Mouse (Mus musculus) B cell, adult 62 days (primary cell): ENCODE data around the gene 4933402J07Rik. TPM values are rescaled to one million over a fixed set of nuclear protein-coding genes. Genes with fewer than 3 reads are reported as not detected.

ENCODE experiments used
- total RNA-seq: library from RNA; stranded (reverse); gene quantifications from 4 replicates; pipeline ENCODE4 v1.2.4, GENCODE M21; 2023

Gene 4933402J07Rik
- not detected in 4 replicates for total RNA-seq

DNA sequence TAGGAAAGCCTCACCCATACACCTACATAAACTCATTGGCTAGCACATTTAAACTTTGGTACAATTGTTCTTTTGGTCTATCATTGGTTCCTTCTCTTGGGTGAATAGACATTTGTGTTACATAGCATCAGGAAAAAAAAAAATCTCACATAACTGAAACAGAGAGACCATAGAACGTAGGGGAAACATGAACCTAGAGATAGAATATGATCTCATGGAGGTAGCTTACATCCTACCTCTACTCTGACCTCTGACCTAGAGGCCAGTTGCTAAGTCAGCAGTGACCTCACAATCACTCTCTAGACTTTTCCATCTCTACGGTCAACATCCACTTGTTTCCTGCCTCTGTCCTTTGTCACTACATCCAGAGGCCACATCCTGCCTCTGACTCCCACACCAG is at the start of gene 4933402J07Rik:
4933402J07Rik (plus strand) TSS at position 301 of the 400 bp plus-strand sequence.

Other genes with a start within 250 kb of the 4933402J07Rik start
- gene Cbln1, start 91.2 kb upstream of the 4933402J07Rik start, total RNA-seq, result not detected in 4 replicates